Mouse (Mus musculus) embryo, embryonic 11 days (tissue): ENCODE measurements around the gene Tgfbr3l.
"Not testable (repeated sequence)": the region's sequence is repeated elsewhere in the genome, so short reads cannot be mapped to it uniquely, and the experiment has no call there.

Experiments used
- DNase-seq: peaks from one replicate; pipeline ENCODE4 v3.0.0-alpha.2; 2015

Tgfbr3l gene

DNA sequence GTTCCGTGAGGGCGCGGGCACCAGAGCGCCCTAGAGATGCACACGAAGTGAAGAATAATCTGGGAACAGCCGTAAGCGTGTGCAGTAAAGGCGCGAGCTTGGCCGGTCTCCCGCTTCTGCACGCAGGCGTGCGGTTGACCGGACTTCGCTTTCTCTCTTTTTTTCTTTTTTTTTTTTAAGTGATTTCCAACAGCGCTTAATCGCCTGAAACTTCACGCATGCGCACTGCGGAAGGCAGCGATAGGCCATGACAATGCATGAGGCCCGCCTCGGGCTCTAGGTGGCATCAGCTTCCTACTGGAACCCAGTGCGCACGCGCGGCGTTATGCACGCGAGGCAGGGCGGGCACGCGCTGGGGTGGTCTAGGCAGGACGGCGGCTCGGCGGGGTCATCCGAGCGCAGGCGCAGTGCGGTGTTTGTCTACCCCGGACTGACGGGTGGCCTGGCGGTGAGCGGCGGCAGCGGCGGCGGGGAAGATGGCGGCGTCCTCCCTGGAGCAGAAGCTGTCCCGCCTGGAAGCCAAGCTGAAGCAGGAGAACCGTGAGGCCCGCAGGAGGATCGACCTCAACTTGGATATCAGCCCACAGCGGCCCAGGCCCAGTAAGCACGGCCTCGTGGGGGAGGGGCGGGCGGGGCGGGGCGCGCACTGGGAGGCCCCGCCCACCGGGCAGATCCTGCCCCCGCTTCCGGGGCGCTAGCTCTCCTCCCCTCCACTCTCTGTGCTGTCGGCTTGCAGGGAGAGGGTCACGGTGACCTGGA lies 9.4 kb upstream of the Tgfbr3l start, which contains the start of the genes Map2k7 and Gm49320:
TSS of gene Map2k7 (plus strand) at position 307 of the 759 bp plus-strand sequence.
TSS of gene Gm49320 (plus strand) at position 432 of the 759 bp plus-strand sequence.
- peak; percentile 100 for DNase-seq

- no peak for DNase-seq
Measured at GRCm38 (mm10) chr8:4239193-4239890, 8.7 kb upstream of the Tgfbr3l start.

GRCm38 (mm10) chr8:4245061-4245460 lies 3.0 kb upstream of the Tgfbr3l start:
- DNase-seq = no peak

DNA sequence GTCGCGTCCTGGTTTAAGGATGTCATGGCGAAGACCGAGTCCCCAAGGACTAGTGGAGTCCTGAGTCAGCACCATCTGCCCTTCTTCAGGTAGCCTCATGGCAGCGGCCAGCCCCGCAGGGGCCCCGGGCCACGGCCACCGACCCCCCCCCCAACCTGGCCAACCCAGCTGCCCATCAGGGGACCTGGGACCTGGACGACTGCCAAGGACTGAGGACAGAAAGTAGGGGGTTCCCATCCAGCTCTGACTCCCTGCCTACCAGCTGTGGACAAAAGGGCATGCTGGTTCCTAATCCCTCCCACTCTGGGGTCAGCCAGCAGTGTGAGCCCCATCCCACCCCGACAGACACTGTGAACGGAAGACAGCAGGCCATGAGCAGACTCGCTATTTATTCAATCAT lies 2.3 kb upstream of the Tgfbr3l start:
- DNase-seq = no peak

DNA sequence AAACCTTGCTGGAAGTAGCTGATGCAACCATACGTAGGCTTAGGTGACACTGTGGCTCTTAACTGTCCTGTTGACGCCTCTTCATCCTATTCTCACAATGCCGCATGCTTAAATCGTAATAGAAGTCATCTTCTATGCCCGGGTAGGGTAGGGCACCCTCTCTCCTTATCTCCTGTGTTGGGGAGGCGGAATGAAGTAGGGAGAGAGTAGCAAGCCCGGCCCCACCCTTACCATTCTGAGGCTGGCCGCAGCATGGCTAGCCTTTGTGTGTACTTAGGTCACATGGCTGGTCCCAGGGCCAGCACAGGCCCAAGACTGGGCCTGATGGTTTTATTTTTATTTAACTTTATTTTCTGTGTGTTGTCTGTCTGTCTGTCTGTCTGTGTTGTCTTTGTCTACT lies 773 bp upstream of the Tgfbr3l start:
- DNase-seq = no peak

GRCm38 (mm10) chr8:4249213-4249612 lies 1.2 kb downstream of the Tgfbr3l start:
- peak; percentile 66 for DNase-seq

DNA sequence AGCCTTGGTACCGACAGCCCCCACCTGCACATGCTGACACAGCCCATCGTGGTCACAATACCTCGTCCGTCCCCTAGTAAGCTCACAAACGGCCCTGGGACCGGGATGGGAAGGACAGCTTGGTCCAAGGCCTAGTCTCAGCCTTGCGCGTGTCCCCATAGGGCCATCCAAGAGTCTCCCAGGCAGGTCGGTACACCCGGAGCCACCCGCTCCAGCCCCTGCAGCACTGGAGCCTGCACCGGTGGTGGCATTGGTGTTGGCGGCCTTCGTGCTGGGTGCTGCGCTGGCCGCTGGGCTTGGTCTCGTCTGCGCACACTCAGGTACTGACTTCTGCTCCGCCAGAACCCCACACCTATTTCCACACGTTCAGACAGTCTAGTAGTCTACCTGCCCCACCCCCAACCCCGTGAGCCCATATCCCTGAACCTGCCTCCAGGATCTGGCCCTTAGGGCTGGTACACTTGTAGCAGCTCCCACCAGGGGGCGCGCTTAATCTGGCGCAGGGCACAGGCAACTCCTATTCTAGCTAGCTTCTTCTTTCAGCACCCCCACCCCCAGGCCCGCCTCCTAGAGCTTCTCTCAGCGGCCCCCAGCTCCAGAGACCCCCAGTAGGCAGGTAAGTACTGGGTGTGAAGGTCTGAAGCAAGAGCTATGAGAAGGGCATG lies 2.4 kb downstream of the Tgfbr3l start:
- peak; percentile 87 for DNase-seq

- no peak for DNase-seq
Measured at GRCm38 (mm10) chr8:4252116-4252760, 4.2 kb downstream of the Tgfbr3l start.

- DNase-seq = peak; percentile 98
Measured at GRCm38 (mm10) chr8:4252934-4253841, 5.2 kb downstream of the Tgfbr3l start, which contains the start of gene Snapc2. Gene Snapc2, plus strand, starts transcription at chr8:4253080.

- DNase-seq = no peak
Measured at GRCm38 (mm10) chr8:4254001-4254400, 6.0 kb downstream of the Tgfbr3l start.

DNA sequence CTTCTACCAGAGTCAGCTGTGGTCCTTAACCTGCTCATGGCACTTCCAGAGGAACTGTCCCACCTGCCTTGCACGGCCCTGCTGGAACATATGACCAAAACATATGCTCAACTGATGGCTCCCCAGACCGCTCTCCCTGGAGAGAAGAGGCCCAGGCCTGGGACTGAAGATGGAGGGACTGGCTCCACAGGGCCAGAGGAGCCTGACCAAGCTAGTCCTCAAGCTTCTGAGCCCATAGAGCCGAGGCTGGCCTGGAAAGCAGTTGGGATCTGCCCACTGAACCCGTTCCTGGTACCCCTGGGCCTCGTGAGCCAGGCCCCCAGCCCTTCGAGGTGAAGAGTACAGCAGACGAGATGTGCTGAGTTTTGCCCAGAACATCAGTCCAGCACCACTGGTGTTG lies 7.5 kb downstream of the Tgfbr3l start:
- DNase-seq = not testable (repeated sequence)

DNA sequence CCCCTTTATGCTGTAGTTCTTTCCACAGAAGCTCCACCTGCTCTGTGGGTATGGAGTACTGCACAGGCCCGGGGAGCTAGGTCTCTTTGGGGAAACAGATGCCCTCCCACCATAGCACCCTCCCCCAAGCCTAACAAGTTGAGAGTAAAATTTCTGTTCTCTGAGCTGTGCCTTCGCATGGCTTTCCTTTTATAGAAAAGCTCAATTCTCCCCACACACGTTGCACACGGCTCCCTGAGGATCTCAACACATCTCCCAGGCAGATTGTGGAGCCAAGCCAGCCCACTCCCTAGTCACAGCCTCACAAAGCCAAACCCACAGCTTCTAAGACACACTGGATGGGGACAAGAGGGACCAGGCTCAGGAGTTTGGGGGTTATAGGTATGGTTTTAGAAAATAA lies 8.9 kb downstream of the Tgfbr3l start:
- DNase-seq = no peak

DNA sequence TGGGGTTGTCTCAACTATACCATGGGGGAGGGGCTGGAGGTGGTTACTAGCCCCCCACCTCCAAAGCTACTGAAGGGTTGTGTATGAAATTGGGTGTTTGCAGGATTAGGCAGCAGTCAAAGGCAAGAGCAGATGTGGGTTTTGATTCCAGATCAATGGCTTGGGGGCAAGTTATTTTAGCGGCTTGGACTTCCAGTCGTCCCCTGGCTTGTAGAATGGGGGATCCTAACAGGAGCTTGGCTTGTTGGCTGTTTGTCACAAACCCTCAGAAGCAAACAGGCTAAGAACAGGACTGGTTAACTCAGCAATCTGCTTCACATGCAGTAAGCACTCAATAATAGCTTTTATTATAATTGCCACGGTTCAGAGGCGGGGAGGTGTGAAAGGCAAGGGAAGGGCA lies 9.3 kb downstream of the Tgfbr3l start:
- no peak for DNase-seq

DNA sequence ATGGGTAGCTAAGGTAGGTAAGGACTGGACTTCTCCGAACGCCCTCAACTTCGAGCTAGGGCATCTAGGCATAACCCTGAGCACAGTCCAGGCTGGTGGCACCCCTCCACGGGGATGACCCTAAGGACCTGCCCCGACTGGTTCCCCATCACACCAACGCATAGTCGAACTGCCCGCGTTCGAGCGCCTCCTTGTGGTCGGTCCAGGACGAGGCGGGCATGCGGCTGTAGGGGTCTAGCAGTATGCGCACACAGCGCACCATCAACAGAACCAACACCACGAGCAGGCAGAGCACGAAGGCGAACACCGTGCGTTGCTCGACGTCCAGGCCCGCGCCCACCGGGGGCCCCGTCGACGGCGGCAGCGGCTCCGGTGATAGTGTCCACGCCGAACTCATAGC lies 10.2 kb downstream of the Tgfbr3l start:
- DNase-seq = peak; percentile 87

DNA sequence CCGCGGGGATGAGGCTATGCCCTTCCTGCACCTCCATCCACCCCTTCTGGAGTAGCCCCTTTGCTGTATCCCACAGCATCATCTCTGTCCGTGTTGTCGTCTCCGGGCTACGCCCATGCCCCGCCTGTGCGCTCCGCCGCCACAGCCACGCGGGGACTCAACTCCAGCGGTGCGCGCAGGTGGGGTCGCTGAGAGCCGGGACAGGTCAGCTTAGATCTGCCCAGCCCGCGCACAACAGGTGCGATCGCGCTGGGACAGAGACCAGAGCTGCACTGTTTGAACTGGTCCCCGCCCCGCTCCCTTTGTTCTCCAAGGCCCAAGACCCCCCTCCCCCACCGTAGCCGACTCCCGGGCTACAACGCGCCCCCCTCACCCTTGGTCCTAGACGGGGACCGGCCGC lies 10.7 kb downstream of the Tgfbr3l start:
- DNase-seq = peak; percentile 86

GRCm38 (mm10) chr8:4259125-4259804 lies 11.3 kb downstream of the Tgfbr3l start, which contains the start of gene Ctxn1:
Gene Ctxn1, minus strand, starts transcription at chr8:4259274.
- DNase-seq = peak; percentile 96

DNA sequence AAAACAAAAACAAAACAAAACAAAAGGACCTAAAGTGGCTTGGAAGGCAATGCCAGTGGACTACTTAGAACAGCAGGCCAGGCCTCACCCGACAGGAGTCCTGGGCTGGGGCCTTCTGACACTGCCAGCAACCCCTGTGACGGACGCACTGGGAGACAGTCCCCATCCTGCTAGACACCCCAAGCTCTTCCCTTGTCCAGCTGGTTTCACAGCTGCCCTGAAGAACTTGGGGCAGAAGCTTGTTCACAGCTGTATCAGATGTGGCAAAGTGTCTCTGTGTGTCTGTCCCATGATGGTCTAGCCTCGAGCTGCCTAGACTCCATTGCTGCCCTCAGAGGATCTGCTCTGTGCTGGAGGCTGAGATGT lies 11.8 kb downstream of the Tgfbr3l start:
- no peak for DNase-seq

DNA sequence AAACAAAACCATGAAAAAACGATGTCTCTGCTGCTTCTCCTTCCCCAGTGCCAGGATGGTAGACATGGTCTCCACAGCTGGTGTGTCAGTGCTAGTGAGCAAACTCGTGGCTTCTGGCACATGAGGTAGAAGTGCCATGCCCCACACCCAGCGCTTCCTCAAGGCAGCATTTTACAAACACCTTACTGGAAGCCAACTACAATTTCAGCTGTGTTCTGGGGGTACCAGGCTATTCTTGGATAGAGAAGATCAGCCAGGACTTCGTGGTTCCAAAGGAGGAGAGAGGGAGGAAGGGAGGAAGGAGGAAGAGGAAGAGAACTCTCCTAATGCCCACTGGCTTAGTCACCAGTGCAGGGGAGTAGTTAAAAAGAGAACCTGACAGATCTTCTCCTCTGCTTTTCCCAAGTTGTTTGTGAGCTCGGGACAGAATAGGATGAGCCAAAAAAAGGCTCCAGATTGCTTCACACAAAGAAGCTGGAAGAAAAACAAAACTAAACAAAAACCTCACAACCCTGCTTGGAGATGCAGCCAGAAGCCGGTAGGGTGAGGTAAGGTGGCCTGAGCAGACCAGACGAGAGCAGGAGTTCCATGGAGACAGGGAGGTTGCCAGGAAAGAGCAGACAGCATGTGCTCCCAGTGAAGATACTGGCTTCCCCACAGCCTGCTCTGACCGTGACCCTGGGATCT lies 15.2 kb downstream of the Tgfbr3l start:
- DNase-seq = no peak

- DNase-seq = no peak
Measured at GRCm38 (mm10) chr8:4265160-4265914, 17.3 kb downstream of the Tgfbr3l start.

DNA sequence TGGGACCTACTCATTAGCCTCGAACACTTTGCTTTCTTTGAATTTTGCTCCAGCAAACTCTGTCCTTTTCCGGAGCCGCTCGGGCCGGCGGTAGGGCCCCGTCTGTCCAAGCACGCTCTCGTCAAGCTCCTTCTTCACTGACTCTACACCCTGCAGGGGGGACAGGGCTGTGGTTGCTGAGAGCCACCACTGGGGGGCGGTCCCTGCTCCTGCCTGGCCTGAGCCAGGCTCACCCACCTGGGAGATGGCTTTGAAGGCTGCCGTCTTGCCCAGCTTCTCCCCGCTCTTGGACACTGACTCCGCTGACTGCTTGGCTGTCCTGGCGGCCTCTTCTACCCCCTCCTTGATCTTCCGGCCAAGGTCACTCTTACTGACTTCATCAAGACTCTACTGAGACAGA lies 19.6 kb downstream of the Tgfbr3l start:
- DNase-seq = no peak
